In the genomic region with DNA sequence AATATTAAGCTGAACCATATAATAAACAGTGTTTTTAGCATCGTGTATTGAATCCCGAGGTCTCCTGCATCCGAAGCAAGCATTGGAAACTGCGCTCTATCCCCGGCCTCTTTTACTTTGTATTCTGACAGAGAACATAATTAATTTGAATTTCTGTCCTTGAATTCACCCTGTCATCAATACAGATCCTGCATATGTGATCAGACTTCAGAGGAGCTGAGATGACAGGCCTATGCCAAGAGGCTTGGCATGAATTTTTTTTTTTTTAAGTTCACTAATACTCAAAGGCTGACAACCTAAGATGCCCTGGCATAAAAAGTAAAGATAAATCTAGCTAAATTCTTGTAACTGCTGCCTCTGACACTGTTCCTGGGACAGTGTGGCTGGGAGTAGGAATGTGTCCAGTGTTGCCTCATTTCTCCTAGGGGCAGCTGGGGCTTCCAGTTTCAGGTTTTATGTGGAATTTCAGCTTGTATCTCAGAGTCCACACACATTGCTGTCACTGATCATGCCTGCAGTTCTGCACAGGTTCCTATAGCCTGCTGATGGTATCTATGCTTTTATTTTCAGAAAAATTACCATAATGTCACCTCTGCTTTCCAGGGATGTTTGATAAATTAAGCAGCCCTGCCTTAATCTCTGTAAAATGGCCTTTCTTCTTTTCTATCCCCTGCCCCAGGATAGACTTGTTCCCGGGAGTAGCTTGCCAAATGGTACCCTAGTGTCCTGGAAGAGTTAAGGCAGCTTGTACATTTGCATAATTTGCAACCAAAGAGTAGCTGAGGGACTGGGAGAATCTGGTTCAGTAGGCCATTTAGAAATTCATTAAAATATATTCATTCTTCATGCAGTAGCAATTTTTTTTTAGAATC, we compare ENCODE assay signal across 20 mouse cellular contexts.
DNase-seq lines count a peak whose midpoint lies in the region; ATAC-seq and TF ChIP-seq lines count a peak whose summit lies in the region.
"Had no signal": no experiment of that assay in that cellular context is flagged by ENCODE, and none has a peak within 500 bp of the region (broad histone marks: within the 10 kb centered on the region; RNA-seq: fewer than 3 reads in every experiment).

No protein-coding gene starts in this region.

- H3K9ac ChIP-seq in forebrain, embryonic 16.5 days (replicated peaks; ENCODE audit: low read depth, low read length): no peak overlapping the region
- no peak overlapping the region for H3K9ac ChIP-seq in midbrain, embryonic 12.5 days (replicated peaks)
- H3K9ac ChIP-seq in neural tube, embryonic 14.5 days (replicated peaks; ENCODE audit: low read depth, low read length): no peak overlapping the region
- no peak overlapping the region for H3K9ac ChIP-seq in intestine, postnatal 0 days (ENCODE audit: low read depth, low read length)
- H3K9ac ChIP-seq: heart, embryonic 12.5 days; liver, embryonic 15.5 days had no signal

- no peak overlapping the region for H3K4me2 ChIP-seq in forebrain, embryonic 16.5 days (ENCODE audit: low read length)
- H3K4me2 ChIP-seq in midbrain, embryonic 12.5 days (replicated peaks): no peak overlapping the region
- no peak overlapping the region for H3K4me2 ChIP-seq in neural tube, embryonic 14.5 days (ENCODE audit: low read depth, low read length)
- no peak overlapping the region for H3K4me2 ChIP-seq in intestine, postnatal 0 days (replicated peaks; ENCODE audit: low read depth)
- H3K4me2 ChIP-seq: heart, embryonic 12.5 days; liver, embryonic 15.5 days had no signal

- no peak overlapping the region for H3K4me3 ChIP-seq in left cerebral cortex, adult 2 months
- no peak overlapping the region for H3K4me3 ChIP-seq in forebrain, embryonic 16.5 days (replicated peaks; ENCODE audit: low read length)
- no peak overlapping the region for H3K4me3 ChIP-seq in midbrain, embryonic 12.5 days
- no peak overlapping the region for H3K4me3 ChIP-seq in neural tube, embryonic 14.5 days (ENCODE audit: low read depth, low read length)
- H3K4me3 ChIP-seq in intestine, postnatal 0 days (ENCODE audit: low read depth, low read length): no peak overlapping the region
- H3K4me3 ChIP-seq: heart, embryonic 12.5 days; liver, embryonic 15.5 days; megakaryocyte, embryonic 14.5 days had no signal

- peak; percentile 5 for TF ChIP-seq CTCF in left cerebral cortex, adult 2 months (IDR thresholded peaks at IDR 0.05)
- no peak for TF ChIP-seq CTCF in intestine, postnatal 0 days (IDR thresholded peaks at IDR 0.05; ENCODE audit: low read depth)

- no peaks in the 10 kb centered on the region for H3K36me3 ChIP-seq in forebrain, embryonic 16.5 days (ENCODE audit: control insufficient read depth, insufficient read depth)
- no peaks in the 10 kb centered on the region for H3K36me3 ChIP-seq in midbrain, embryonic 12.5 days
- H3K36me3 ChIP-seq in neural tube, embryonic 14.5 days (ENCODE audit: control insufficient read depth, insufficient read depth, low read length): no peaks in the 10 kb centered on the region
- H3K36me3 ChIP-seq in intestine, postnatal 0 days (ENCODE audit: control insufficient read depth, insufficient read depth): no peaks in the 10 kb centered on the region
- H3K36me3 ChIP-seq: heart, embryonic 12.5 days; liver, embryonic 15.5 days had no signal

- H3K9me3 ChIP-seq in forebrain, embryonic 16.5 days (ENCODE audit: control insufficient read depth, low read length): no peaks in the 10 kb centered on the region
- no peaks in the 10 kb centered on the region for H3K9me3 ChIP-seq in midbrain, embryonic 12.5 days
- H3K9me3 ChIP-seq in neural tube, embryonic 14.5 days (ENCODE audit: control insufficient read depth, low read length): no peaks in the 10 kb centered on the region
- H3K9me3 ChIP-seq in intestine, postnatal 0 days (ENCODE audit: control insufficient read depth): no peaks in the 10 kb centered on the region
- H3K9me3 ChIP-seq: heart, embryonic 12.5 days; liver, embryonic 15.5 days had no signal

- intact Hi-C loops in left cerebral cortex, adult 2 months (cut with DNase I): no loop called here
- intact Hi-C loops in left cerebral cortex, postnatal 14 days (cut with DNase I): no loop called here

- ATAC-seq in forebrain, embryonic 16.5 days: peak; percentile 72
- ATAC-seq in midbrain, embryonic 12.5 days (ENCODE audit: low FRiP score, low read depth): peak; percentile 83
- ATAC-seq in neural tube, embryonic 14.5 days (ENCODE audit: low read depth): peak; percentile 87
- no peak for ATAC-seq in erythroid progenitor cell, adult 5-6 weeks (replicated peaks; ENCODE audit: low FRiP score, poor library complexity, severe bottlenecking)
- no peak for ATAC-seq in intestine, postnatal 0 days
- ATAC-seq in CD4-positive, CD25-positive, alpha-beta regulatory T cell, adult 4 months: no peak
- ATAC-seq: intestine, embryonic 16.5 days had no signal

- no peaks in the 10 kb centered on the region for H3K27me3 ChIP-seq in forebrain, embryonic 16.5 days (replicated peaks; ENCODE audit: control insufficient read depth, insufficient read depth, low read length)
- H3K27me3 ChIP-seq in midbrain, embryonic 12.5 days: no peaks in the 10 kb centered on the region
- H3K27me3 ChIP-seq in neural tube, embryonic 14.5 days (ENCODE audit: control insufficient read depth, insufficient read depth, low read length): no peaks in the 10 kb centered on the region
- H3K27me3 ChIP-seq in intestine, postnatal 0 days (replicated peaks; ENCODE audit: control insufficient read depth, insufficient read depth, low read length): no peaks in the 10 kb centered on the region
- H3K27me3 ChIP-seq: heart, embryonic 12.5 days; liver, embryonic 15.5 days; megakaryocyte, embryonic 14.5 days had no signal

- H3K27ac ChIP-seq in left cerebral cortex, adult 2 months: no peak overlapping the region
- peak overlapping the region; percentile 75 for H3K27ac ChIP-seq in forebrain, embryonic 16.5 days (ENCODE audit: low read length)
- H3K27ac ChIP-seq in midbrain, embryonic 12.5 days (replicated peaks): peak overlapping the region; percentile 63
- peak overlapping the region; percentile 24 for H3K27ac ChIP-seq in neural tube, embryonic 14.5 days (ENCODE audit: low read depth, low read length)
- H3K27ac ChIP-seq in intestine, postnatal 0 days (ENCODE audit: low read depth, low read length): no peak overlapping the region
- H3K27ac ChIP-seq: kidney, postnatal 0 days; liver, embryonic 15.5 days; stomach, postnatal 0 days had no signal

- 40% methylated on average over 6 of the region's 6 CpGs for WGBS in forebrain, embryonic 16.5 days
- 74% methylated on average over 6 of the region's 6 CpGs for WGBS in midbrain, embryonic 12.5 days
- 48% methylated on average over 6 of the region's 6 CpGs for WGBS in neural tube, embryonic 14.5 days
- WGBS in intestine, postnatal 0 days: 86% methylated on average over 6 of the region's 6 CpGs

- no peak for DNase-seq in left cerebral cortex, adult 2 months (ENCODE audit: extremely low spot score in 1 of 2, low spot score in 2 of 2)
- no peak for DNase-seq in left cerebral cortex, postnatal 14 days (ENCODE audit: low spot score in 2 of 2)
- DNase-seq: adrenal gland, postnatal 36 days; gastrocnemius, postnatal 36 days; layer of hippocampus, adult 9-11 months; lung, postnatal 10 days; right cerebral cortex, postnatal 25 days; thymus, postnatal 14 days had no signal

- peaks cover 17% of the 10 kb centered on the region for H3K4me1 ChIP-seq in forebrain, embryonic 16.5 days (replicated peaks; ENCODE audit: control insufficient read depth, insufficient read depth, low read length)
- H3K4me1 ChIP-seq in midbrain, embryonic 12.5 days: no peaks in the 10 kb centered on the region; the same call in 1 of the 2 replicates
- H3K4me1 ChIP-seq in neural tube, embryonic 14.5 days (ENCODE audit: control insufficient read depth, insufficient read depth, low read length): peaks cover 16% of the 10 kb centered on the region
- no peaks in the 10 kb centered on the region for H3K4me1 ChIP-seq in intestine, postnatal 0 days (replicated peaks; ENCODE audit: control insufficient read depth, insufficient read depth, low read length)
- H3K4me1 ChIP-seq: liver, embryonic 15.5 days; megakaryocyte, embryonic 14.5 days had no signal

Comparison
In these comparisons a context has a peak if more than half of its experiments do, and no peak if none do; other contexts are left out.
1. H3K27ac ChIP-seq: peak in forebrain, embryonic 16.5 days (single experiment), midbrain, embryonic 12.5 days (single experiment) and neural tube, embryonic 14.5 days (single experiment); none in left cerebral cortex, adult 2 months (single experiment) and intestine, postnatal 0 days (single experiment).
2. ATAC-seq: peak in forebrain, embryonic 16.5 days (single experiment), midbrain, embryonic 12.5 days (single experiment) and neural tube, embryonic 14.5 days (single experiment); none in erythroid progenitor cell, adult 5-6 weeks (single experiment), intestine, postnatal 0 days (single experiment) and CD4-positive, CD25-positive, alpha-beta regulatory T cell, adult 4 months (single experiment).